Mouse (Mus musculus) midbrain, embryonic 14.5 days (tissue): Measurements from ENCODE around the gene H2-Q6. TPM values are rescaled to one million over a fixed set of nuclear protein-coding genes. Genes with fewer than 3 reads are reported as not detected.
"Not testable (repeated sequence)": the region's sequence is repeated elsewhere in the genome, so short reads cannot be mapped to it uniquely, and the experiment has no call there.

Experiments used
- ATAC-seq: fragments of 200-750 bp; cut with Nextera tagmentation; 2 replicates; pipeline ENCODE4 v1.8.0; 2017; ENCODE audit warnings: moderate number of reproducible peaks, moderate library complexity; ENCODE audit not compliant: low FRiP score, low TSS enrichment
- DNase-seq: peaks from one replicate; pipeline ENCODE4 v3.0.0-alpha.2; 2015
- H3K27ac ChIP-seq: fragments of 300-500 bp; sonication (generic); replicated peaks from 2 replicates; pipeline ENCODE4 v1.5.1; 2014; ENCODE audit warnings: mild to moderate bottlenecking, low read depth, low read length, moderate library complexity
- H3K27me3 ChIP-seq: fragments of 300-500 bp; sonication (generic); 2 replicates; pipeline ENCODE4 v1.6.1; 2014; ENCODE audit warnings: low read length, control low read depth, mixed read lengths; ENCODE audit not compliant: control insufficient read depth, insufficient read depth
- H3K36me3 ChIP-seq: fragments of 300-500 bp; sonication (generic); 2 replicates; pipeline ENCODE4 v1.6.1; 2014; ENCODE audit warnings: low read length, control low read depth; ENCODE audit not compliant: control insufficient read depth, insufficient read depth
- H3K4me1 ChIP-seq: fragments of 300-500 bp; sonication (generic); 2 replicates; pipeline ENCODE4 v1.6.1; 2014; ENCODE audit warnings: mild to moderate bottlenecking, antibody characterized with exemption, low read length, control low read depth; ENCODE audit not compliant: control insufficient read depth, insufficient read depth
- H3K4me2 ChIP-seq: fragments of 300-500 bp; sonication (generic); 2 replicates; pipeline ENCODE4 v1.6.1; 2014; ENCODE audit warnings: mild to moderate bottlenecking, low read length, moderate library complexity
- H3K4me3 ChIP-seq: fragments of 300-500 bp; sonication (generic); replicated peaks from 2 replicates; pipeline ENCODE4 v1.5.1; 2014; ENCODE audit warnings: low read depth, low read length
- H3K9ac ChIP-seq: fragments of 300-500 bp; sonication (generic); replicated peaks from 2 replicates; pipeline ENCODE4 v1.6.1; 2014; ENCODE audit warnings: mild to moderate bottlenecking, low read length, moderate library complexity
- H3K9me3 ChIP-seq: fragments of 300-500 bp; sonication (generic); 2 replicates; pipeline ENCODE4 v1.6.1; 2016; ENCODE audit warnings: low read length, control low read depth, mixed read lengths; ENCODE audit not compliant: control insufficient read depth
- WGBS: fragments of 180-500 bp; shearing (Covaris S2); extraction: QIAGEN DNeasy Blood & Tissue Kit; methylation state at CpG from one replicate; pipeline ENCODE4 v1.1.7; 2014; 5-methylcytosine and 5-hydroxymethylcytosine counted together
- polyA plus RNA-seq: library from polyadenylated mRNA; unstranded; fragments of >200 nt; fragmentation: Nextera tagmentation; extraction: Ambion mirVana; gene quantifications from 2 replicates; pipeline ENCODE4 v1.2.1, GENCODE M21; 2014

Gene H2-Q6
- polyA plus RNA-seq, 1 experiment from 2014 or later = 0.63 TPM

DNA sequence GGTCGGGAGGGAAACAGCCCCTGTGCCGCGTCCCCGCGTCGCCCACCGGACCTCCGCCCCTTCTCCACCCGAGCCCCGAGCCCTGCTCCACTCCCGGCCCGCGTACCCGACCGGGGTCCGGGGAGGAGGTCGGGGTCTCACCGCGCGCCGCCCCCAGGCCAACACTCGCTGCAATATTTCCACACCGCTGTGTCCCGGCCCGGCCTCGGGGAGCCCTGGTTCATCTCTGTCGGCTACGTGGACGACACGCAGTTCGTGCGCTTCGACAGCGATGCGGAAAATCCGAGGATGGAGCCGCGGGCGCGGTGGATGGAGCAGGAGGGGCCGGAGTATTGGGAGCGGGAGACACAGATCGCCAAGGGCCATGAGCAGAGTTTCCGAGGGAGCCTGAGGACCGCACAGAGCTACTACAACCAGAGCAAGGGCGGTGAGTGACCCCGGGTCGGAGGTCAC, 14.7 kb downstream of the H2-Q6 start:
- Histone ChIP-seq H3K4me3 (peak overlapping the region; percentile 42), H3K9ac (peak overlapping the region; percentile 41; the same call in 1 of the 2 replicates), H3K4me2 (peak overlapping the region; percentile 70)
- H3K27ac ChIP-seq, H3K36me3 ChIP-seq, H3K4me1 ChIP-seq, H3K9me3 ChIP-seq, H3K27me3 ChIP-seq: not testable (repeated sequence)
- DNase-seq (peak; percentile 63), ATAC-seq (peak; percentile 55; the same call in 1 of the 2 replicates)
- WGBS = 1% methylated on average over 40 of the region's 48 CpGs

DNA sequence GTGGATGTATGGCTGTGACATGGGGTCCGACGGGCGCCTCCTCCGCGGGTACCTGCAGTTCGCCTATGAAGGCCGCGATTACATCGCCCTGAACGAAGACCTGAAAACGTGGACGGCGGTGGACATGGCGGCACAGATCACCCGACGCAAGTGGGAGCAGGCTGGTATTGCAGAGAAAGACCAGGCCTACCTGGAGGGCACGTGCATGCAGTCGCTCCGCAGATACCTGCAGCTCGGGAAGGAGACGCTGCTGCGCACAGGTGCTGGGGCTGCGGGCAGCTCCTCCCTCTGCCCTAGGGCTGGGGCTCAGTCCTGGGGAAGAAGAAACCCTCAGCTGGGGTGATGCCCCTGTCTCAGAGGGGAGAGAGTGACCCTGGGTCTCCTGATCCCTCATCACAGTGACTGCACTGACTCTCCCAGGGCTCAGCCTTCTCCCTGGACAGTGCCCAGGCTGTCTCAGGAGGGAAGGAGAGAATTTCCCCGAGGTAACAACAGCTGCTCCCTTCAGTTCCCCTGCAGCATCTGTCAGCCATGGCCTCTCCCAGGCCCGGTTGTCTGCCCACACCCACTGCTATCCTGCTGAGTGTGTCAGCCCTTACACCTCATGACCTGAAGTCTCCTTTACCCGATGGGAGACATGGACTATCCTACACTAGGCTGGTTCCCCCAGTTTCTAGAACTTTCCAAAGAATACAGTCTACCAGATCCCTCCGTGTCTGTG, 15.4 kb downstream of the H2-Q6 start:
- not testable (repeated sequence) for H3K9me3 ChIP-seq, ATAC-seq, H3K4me2 ChIP-seq, H3K4me1 ChIP-seq, H3K27ac ChIP-seq, H3K9ac ChIP-seq, H3K27me3 ChIP-seq, H3K36me3 ChIP-seq, DNase-seq, H3K4me3 ChIP-seq
- 53% methylated on average over 27 of the region's 27 CpGs for WGBS

DNA sequence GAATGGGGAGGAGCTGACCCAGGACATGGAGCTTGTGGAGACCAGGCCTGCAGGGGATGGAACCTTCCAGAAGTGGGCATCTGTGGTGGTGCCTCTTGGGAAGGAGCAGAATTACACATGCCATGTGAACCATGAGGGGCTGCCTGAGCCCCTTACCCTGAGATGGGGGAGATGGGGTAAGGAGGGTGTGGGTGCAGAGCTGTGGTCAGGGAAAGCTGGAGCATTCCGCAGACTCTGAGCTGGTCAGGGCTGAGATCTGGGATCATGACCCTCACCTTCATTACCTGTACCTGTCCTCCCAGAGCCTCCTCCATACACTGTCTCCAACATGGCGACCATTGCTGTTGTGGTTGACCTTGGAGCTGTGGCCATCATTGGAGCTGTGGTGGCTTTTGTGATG, 17.7 kb downstream of the H2-Q6 start:
- H3K36me3 ChIP-seq, ATAC-seq, H3K9me3 ChIP-seq, H3K27ac ChIP-seq, H3K4me3 ChIP-seq, H3K4me1 ChIP-seq, H3K27me3 ChIP-seq, H3K4me2 ChIP-seq, DNase-seq, H3K9ac ChIP-seq: not testable (repeated sequence)
- 91% methylated on average over 2 of the region's 2 CpGs for WGBS

DNA sequence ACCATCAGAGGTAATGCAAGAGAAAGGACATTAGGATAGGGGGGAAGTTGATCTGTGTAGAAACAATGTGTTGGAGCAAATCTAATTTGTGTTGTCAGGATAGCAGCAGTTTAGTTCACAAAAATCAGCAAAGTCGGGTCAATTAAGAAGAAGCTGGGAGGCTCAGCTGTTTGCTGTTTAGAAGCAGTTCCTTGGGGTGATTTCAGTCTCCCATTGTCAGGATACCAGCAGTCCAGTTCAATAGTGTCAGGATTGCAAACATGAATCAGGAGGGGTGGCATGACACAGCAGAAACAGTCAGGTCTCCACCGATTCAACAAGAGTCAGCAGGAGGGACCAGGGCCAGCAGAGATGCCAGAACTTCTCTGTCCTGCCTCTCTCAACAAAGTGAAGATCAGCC, 19.9 kb downstream of the H2-Q6 start:
- ATAC-seq, H3K4me2 ChIP-seq, H3K4me1 ChIP-seq, H3K4me3 ChIP-seq, H3K9ac ChIP-seq, H3K36me3 ChIP-seq, H3K9me3 ChIP-seq, H3K27me3 ChIP-seq, DNase-seq, H3K27ac ChIP-seq: not testable (repeated sequence)
- WGBS = 92% methylated on average over 2 of the region's 2 CpGs

DNA sequence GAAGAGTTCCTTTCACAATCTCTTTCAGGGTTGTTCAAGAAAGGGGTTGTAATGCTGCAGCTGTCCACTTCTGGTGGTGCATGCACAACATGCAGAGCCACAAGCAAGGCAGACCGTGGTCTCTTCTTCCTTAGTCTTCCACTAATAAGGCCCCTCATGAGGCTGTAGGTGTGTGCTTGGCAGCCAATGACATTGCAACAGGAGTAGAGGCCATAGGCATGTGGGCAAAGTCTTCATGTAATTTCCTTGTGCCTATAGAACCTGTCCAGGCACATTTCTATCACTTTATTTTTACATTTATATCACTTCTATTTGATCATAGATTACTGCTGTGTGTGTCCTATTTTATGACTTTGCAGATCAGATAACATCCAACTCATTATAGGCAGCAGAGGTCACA, 33.6 kb downstream of the H2-Q6 start:
- H3K27me3 ChIP-seq, DNase-seq, H3K9me3 ChIP-seq, H3K4me1 ChIP-seq, H3K36me3 ChIP-seq, H3K27ac ChIP-seq, H3K4me2 ChIP-seq, ATAC-seq, H3K4me3 ChIP-seq, H3K9ac ChIP-seq: not testable (repeated sequence)
- no CpG with 5 or more reads among the region's 1 CpGs for WGBS

DNA sequence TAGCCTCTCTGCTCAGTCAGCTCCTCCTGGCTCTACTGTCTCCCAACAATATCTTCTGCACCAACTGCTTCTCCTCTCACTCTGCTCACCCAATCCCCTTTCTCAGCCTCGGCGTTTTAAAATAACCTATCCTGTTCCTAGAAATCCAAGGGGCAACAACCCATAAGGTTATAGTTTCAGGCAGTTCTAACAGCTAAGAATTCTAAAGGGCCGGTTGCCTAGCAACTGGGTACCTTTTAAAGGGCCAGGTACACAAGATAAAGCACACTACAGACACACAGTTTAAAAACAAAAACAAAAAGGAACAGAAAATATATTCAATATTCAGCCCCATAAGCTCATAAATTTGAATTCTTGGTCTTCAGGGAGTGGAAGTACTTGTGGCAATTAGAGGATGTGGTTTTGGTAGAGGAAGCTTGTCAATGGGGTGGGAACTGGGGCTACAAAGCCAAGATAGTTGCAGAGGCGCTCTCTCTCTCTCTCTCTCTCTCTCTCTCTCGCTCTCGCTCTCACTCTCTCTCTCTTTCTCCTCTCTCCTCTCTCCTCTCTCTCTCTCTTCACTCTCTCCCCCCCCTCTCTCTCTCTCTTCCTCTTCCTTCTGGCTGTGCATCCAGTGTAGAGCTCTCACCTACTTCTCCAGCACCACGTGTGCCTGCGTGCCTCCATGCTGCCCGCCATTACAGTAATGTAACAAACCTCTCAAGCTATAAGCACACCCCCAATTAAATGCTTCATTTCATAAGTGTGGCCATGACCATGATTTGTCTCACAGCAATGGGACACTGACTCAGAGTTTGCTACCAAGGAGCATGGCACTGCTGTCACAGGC, 36.1 kb downstream of the H2-Q6 start:
- not testable (repeated sequence) for H3K36me3 ChIP-seq, H3K9ac ChIP-seq, H3K4me1 ChIP-seq, DNase-seq, H3K27ac ChIP-seq, H3K27me3 ChIP-seq, ATAC-seq, H3K9me3 ChIP-seq, H3K4me2 ChIP-seq, H3K4me3 ChIP-seq
- WGBS = 56% methylated on average over 3 of the region's 9 CpGs

DNA sequence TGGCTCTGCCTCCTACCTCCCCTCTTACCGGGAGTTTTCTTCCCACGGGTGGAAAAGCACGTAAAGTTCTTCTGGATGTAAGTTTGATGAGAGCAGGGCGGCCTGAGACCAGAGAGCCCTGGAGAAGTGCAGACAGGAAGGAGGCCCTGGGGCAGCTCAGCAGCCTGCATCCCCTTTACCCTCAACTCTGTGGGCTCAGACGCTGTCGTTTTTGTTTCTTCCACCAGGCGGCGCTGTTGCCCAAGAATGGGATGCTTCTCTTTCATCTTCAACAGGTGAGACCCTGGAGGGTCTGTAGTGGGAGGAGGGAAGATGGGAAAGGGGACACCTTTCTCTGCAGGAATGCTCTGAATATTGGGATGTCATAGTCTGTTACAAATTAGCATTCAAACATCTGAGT, 41.0 kb downstream of the H2-Q6 start:
- H3K4me1 ChIP-seq, H3K9me3 ChIP-seq, H3K36me3 ChIP-seq, H3K4me2 ChIP-seq, ATAC-seq, H3K27ac ChIP-seq, H3K4me3 ChIP-seq, H3K9ac ChIP-seq: not testable (repeated sequence)
- peaks cover 17% of the 10 kb centered on the region for H3K27me3 ChIP-seq
- WGBS = 5% methylated on average over 8 of the region's 8 CpGs
- DNase-seq = peak; percentile 52

DNA sequence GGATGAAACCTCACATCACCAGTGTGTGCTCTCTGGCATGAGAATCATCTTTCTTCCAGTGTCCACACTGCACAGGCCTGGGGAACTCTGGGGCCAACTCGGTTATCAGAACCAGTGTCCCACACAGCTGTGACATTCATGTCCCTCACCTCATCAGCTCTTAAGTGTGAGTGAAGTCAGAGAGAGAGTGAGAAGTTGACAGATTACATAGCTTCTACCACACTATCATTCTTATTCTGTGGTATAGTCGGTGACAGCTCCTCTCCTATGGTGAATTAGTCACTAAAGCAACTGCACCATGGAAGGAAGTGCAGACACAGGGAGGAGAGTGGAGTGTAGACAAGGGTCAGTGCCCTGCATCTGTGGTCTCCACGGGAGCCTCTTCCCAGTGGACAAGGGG, 44.3 kb downstream of the H2-Q6 start:
- not testable (repeated sequence) for DNase-seq, ATAC-seq

More for the DNA sequence above, 44.3 kb downstream of the H2-Q6 start:
- H3K9ac ChIP-seq, H3K4me3 ChIP-seq, H3K27ac ChIP-seq, H3K4me2 ChIP-seq, H3K36me3 ChIP-seq, H3K4me1 ChIP-seq, H3K9me3 ChIP-seq: not testable (repeated sequence)
- peaks cover 20% of the 10 kb centered on the region for H3K27me3 ChIP-seq
- WGBS = 69% methylated on average over 3 of the region's 3 CpGs
